Mouse (Mus musculus) forebrain, embryonic 10.5 days (tissue): ENCODE results near the gene Slc52a3. TPM values are rescaled to one million over a fixed set of nuclear protein-coding genes. Genes with fewer than 3 reads are reported as not detected.
"Not testable (repeated sequence)": the region's sequence is repeated elsewhere in the genome, so short reads cannot be mapped to it uniquely, and the experiment has no call there.

ENCODE experiments used
- DNase-seq: peaks from one replicate; pipeline ENCODE4 v3.0.0-alpha.2; 2017; ENCODE audit warnings: low spot score; ENCODE audit errors: extremely low spot score
- H3K27ac ChIP-seq: fragments of 300-500 bp; sonication (generic); 2 replicates; pipeline ENCODE4 v1.5.1; 2016; ENCODE audit warnings: mild to moderate bottlenecking
- H3K27me3 ChIP-seq: fragments of 300-500 bp; sonication (generic); 2 replicates; pipeline ENCODE4 v1.6.1; 2016; ENCODE audit warnings: mild to moderate bottlenecking; ENCODE audit not compliant: poor library complexity, severe bottlenecking
- H3K36me3 ChIP-seq: fragments of 300-500 bp; sonication (generic); replicated peaks from 2 replicates; pipeline ENCODE4 v1.6.1; 2016; ENCODE audit warnings: mild to moderate bottlenecking, moderate library complexity
- H3K4me1 ChIP-seq: fragments of 300-500 bp; sonication (generic); 2 replicates; pipeline ENCODE4 v1.6.1; 2016
- H3K4me3 ChIP-seq: fragments of 300-500 bp; sonication (generic); 2 replicates; pipeline ENCODE4 v1.5.1; 2016; ENCODE audit warnings: mild to moderate bottlenecking, moderate library complexity
- H3K9me3 ChIP-seq: fragments of 300-500 bp; sonication (generic); 2 replicates; pipeline ENCODE4 v1.6.1; 2016; ENCODE audit warnings: mild to moderate bottlenecking, moderate library complexity
- WGBS: fragments of 180-500 bp; shearing (Covaris S2); methylation state at CpG from one replicate; pipeline ENCODE4 v1.1.7; 2016; 5-methylcytosine and 5-hydroxymethylcytosine counted together
- polyA plus RNA-seq: library from polyadenylated mRNA; unstranded; fragments of >200 nt; fragmentation: Nextera tagmentation; extraction: Ambion mirVana; gene quantifications from 2 replicates; pipeline ENCODE4 v1.2.1, GENCODE M21; 2016

Gene Slc52a3
- polyA plus RNA-seq, 1 experiment from 2014 or later, result 0.79 TPM

DNA sequence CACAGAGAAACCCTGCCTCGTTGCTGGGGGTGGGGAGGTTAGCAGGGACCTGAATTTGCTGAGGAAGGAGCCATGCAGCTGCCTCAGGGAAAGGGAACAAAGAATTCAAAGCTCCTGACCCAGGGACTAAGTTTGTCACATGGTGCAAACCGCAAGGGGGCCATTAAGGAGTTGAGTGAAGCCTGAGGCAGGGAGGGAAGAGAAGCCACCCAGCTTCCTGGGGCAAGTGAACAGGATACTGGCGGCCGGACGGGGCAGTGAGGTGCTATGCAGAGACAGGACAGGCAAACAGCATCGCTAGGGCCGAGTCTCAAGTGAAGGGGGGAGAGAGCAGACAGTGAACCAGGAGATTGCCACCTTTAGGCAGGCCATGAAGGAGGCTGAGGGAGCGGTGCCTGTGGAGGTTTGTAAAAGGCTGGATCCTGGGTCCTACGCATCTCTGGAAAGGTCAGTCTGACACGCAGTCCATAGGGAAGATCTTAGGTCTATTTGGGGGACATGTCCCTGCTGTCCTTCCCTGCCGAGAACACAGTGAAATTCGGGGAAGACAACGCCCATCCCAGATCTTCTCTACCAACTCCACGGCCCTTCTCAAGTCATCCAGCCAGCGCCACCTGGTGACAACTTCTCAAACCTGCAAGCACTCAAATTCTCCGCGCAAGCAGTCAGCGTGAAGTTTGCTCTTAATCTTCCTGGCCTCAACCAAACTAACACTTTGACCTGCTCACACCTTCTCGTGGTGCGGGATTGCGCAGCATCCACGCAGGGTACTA, 1.8 kb upstream of the Slc52a3 start:
- 5% methylated on average over 22 of the region's 22 CpGs for WGBS
- H3K36me3 ChIP-seq, result no peaks in the 10 kb centered on the region
- no peaks in the 10 kb centered on the region for H3K9me3 ChIP-seq
- peak overlapping the region; percentile 4; the same call in 1 of the 2 replicates for H3K27ac ChIP-seq
- peak overlapping the region; percentile 33 for H3K4me3 ChIP-seq
- peak; percentile 74 for DNase-seq
- H3K4me1 ChIP-seq, result peaks cover 36% of the 10 kb centered on the region
- H3K27me3 ChIP-seq, result peaks cover 69% of the 10 kb centered on the region

DNA sequence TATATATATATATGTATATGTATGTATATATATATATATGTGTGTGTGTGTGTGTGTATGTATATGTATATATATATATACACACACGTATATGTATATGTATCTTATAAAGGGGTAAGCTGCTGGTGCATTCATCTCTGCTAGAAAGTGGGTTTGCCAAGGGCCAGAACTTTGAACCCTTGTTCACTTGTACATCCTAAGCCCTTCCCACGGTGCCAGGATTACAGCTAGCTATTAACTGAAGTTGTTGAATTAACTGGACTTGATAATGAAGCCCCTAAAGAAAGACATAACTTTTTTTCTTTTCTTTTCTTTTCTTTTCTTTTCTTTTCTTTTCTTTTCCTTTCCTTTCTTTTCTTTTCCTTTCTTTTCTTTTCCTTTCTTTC, 872 bp downstream of the Slc52a3 start:
- H3K36me3 ChIP-seq, H3K4me3 ChIP-seq, H3K27ac ChIP-seq, DNase-seq, H3K9me3 ChIP-seq: not testable (repeated sequence)
- 67% methylated on average over 2 of the region's 2 CpGs for WGBS
- H3K27me3 ChIP-seq, result peaks cover 95% of the 10 kb centered on the region
- peaks cover 36% of the 10 kb centered on the region for H3K4me1 ChIP-seq

DNA sequence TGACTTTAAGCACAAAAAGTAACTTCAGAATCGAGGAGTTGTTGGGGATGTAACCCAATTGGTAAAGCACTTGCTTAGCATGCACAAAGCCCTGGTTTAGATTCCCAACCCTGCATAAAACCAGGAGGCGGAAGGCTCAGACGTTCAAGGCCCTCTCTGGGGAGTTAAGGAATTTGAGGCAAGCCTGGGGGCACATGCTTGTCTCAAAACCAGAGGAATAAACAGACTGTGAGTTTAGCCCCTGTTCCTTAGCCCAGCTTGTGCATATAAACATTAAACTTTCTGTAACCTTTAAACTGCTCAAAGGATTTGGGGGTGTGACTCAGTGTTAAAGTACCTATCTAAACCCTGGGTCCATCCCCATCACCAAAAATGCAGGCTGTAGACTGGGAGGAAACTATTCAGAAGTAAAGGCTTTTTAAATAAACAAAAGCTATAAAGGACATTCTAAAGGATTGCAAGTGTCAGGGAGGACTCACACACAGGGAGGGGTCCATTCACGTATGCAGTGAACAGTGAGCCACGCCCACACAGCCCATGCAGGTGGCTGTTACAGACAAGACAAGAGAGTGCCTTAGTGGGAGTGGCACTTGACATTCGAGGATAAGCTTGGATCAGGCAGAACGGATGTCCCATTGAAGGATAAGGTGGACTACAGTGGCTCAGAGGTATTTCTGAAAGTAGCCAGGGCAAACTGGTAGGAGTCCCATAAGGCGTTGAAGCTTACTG, 1.6 kb downstream of the Slc52a3 start:
- Histone ChIP-seq H3K36me3 (no peaks in the 10 kb centered on the region), H3K4me1 (peaks cover 36% of the 10 kb centered on the region), H3K27me3 (peaks cover 98% of the 10 kb centered on the region), H3K4me3 (no peak overlapping the region), H3K9me3 (no peaks in the 10 kb centered on the region), H3K27ac (no peak overlapping the region)
- no peak for DNase-seq
- WGBS, result 54% methylated on average over 8 of the region's 8 CpGs

DNA sequence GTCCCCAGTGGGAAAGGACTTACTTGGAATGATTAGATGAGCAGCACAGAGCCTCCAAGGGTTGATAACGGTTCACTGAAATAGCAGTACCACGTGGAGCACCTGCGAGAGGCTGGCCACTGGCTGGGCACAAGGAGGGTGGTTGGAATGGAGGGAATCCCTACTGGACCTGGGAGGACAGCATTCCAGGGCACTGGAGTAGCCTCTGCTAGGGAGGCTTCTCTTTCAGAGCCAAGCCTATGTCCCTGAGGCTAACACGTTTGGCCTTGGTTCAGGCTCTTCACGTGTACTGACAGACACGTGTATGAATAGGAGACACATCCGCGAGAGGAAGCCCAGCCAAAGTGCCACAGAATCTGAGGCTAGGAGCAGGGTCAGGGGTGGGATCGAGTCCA, 2.2 kb downstream of the Slc52a3 start:
- H3K4me3 ChIP-seq, result no peak overlapping the region
- H3K36me3 ChIP-seq, result no peaks in the 10 kb centered on the region
- H3K27me3 ChIP-seq, result peaks cover 92% of the 10 kb centered on the region
- peaks cover 36% of the 10 kb centered on the region for H3K4me1 ChIP-seq
- WGBS, result 76% methylated on average over 9 of the region's 9 CpGs
- DNase-seq, result no peak
- H3K9me3 ChIP-seq, result no peaks in the 10 kb centered on the region
- H3K27ac ChIP-seq, result no peak overlapping the region

DNA sequence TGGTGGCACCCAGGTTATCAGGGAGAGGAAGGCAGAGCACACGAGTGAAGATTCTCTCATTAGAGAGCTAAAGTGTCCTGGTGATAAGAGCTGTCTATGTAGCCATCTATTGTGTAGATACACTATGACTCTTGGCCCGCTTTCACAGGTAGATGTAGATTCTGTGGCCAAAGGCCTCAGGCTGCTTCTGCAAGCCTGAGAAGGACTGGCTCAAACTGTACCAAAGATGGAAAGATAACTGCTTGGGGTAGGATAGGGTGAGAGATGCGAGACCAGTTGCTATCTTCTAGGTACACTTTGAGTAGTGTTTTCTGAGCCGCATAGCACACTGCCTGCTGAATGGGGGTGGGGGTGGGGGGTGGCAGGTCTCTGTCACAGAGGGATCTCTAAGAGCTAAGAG, 2.6 kb downstream of the Slc52a3 start:
- H3K27ac ChIP-seq, result no peak overlapping the region
- WGBS, result 71% methylated on average over 4 of the region's 4 CpGs
- H3K9me3 ChIP-seq, result no peaks in the 10 kb centered on the region
- H3K27me3 ChIP-seq, result peaks cover 88% of the 10 kb centered on the region
- no peak for DNase-seq
- no peak overlapping the region for H3K4me3 ChIP-seq
- H3K4me1 ChIP-seq, result peaks cover 36% of the 10 kb centered on the region
- no peaks in the 10 kb centered on the region for H3K36me3 ChIP-seq

DNA sequence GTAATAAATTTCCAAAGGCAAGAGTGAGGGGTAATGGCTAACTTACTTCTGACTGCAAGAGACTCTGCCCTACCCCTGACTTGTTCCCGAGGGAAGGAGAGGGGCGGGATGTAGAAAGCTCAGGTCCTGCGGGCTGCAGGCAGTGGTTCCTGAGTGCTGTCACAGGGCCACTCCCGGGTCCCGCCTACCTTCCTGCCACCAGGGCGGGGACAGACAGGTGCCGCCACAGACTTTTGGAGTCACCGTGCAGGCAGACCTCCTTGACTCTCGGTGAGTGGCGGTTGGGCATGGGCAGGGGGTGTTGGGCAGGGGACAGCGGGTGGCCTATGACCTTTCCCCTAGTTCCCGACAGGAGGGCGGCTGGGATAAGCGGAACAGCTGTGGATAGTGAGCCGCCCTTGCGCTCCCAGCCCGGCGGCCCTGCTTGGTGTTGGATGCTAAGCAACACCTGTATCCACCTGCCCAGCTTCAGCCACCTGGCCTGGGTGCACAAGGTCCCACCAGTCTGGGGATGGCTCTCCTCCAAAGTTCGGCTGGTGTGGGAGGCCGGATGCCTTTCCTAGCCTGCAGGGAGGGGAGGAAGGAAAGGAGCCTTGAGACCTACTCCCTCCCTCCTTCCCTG, 3.5 kb downstream of the Slc52a3 start:
- 4% methylated on average over 20 of the region's 20 CpGs for WGBS
- Histone ChIP-seq H3K4me1 (peaks cover 28% of the 10 kb centered on the region), H3K4me3 (peak overlapping the region; percentile 14), H3K27ac (no peak overlapping the region), H3K27me3 (peaks cover 81% of the 10 kb centered on the region), H3K36me3 (no peaks in the 10 kb centered on the region), H3K9me3 (no peaks in the 10 kb centered on the region)
- no peak for DNase-seq

DNA sequence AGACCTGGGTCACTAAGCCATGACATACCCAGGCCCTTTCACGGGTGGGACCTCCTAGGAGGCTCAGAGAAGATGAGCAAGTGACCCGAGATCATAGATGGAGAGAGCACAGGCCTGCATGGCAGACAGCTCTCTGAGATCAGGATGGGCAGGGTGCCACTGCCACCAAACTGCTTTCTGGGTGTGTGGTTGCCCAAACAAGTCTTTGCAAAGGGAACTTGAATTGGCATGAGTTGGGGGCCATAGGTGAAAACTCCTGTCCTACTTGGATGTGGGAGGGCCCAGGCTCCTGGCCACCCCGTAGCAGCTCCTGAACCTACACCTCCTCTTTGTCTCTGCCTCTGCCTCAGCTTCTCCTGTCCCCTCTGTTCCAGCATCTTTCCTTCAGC, 4.0 kb downstream of the Slc52a3 start:
- no peaks in the 10 kb centered on the region for H3K9me3 ChIP-seq
- 51% methylated on average over 3 of the region's 3 CpGs for WGBS
- DNase-seq, result no peak
- no peak overlapping the region for H3K27ac ChIP-seq
- peaks cover 76% of the 10 kb centered on the region for H3K27me3 ChIP-seq
- H3K36me3 ChIP-seq, result no peaks in the 10 kb centered on the region
- no peak overlapping the region for H3K4me3 ChIP-seq
- peaks cover 25% of the 10 kb centered on the region for H3K4me1 ChIP-seq

DNA sequence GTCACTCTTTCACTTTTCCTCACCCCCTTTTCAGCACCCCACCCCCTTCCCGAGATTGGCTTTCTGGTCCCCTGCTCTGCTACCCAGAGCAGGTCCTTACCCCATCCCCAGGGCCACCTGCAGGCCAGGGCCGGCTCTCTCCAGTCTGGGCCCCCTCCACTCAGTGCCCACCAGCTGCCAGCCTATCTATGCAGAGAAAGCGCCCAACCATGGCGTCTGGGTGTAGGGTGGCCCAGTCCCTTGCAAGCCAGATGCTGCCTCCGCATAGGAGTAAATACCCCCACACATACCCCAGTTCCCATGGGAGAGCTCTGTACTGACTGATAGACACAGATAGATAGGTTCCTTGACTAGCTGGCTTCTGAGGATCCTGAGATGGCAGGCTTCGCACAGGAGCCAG, 4.4 kb downstream of the Slc52a3 start:
- Histone ChIP-seq H3K4me1 (peaks cover 25% of the 10 kb centered on the region), H3K9me3 (no peaks in the 10 kb centered on the region), H3K36me3 (no peaks in the 10 kb centered on the region), H3K27ac (no peak overlapping the region), H3K27me3 (peaks cover 71% of the 10 kb centered on the region), H3K4me3 (no peak overlapping the region)
- no peak for DNase-seq
- 63% methylated on average over 6 of the region's 6 CpGs for WGBS

DNA sequence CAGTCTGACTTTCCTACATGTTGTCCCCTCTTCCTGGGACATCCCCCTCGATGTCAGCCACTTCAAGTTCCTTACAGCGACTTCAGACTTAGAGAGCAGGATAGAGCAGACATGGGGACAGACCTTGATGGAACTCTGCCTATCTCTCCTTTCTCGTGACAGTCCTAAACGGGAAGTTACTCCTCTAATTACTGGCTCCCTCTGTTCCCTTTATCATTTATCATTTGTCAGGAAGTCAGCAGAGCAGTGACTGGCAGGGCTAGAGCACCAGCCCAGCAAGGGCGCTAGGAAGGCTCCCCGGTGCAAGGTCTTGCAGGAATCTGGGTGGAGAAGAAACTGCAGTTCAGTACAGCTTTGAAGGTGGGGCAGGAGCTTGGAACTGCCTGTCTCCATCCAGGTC, 6.2 kb downstream of the Slc52a3 start:
- no peaks in the 10 kb centered on the region for H3K9me3 ChIP-seq
- peaks cover 19% of the 10 kb centered on the region for H3K4me1 ChIP-seq
- H3K4me3 ChIP-seq, result no peak overlapping the region
- no peaks in the 10 kb centered on the region for H3K36me3 ChIP-seq
- H3K27ac ChIP-seq, result no peak overlapping the region
- no peak for DNase-seq
- 84% methylated on average over 6 of the region's 6 CpGs for WGBS
- H3K27me3 ChIP-seq, result peaks cover 53% of the 10 kb centered on the region

DNA sequence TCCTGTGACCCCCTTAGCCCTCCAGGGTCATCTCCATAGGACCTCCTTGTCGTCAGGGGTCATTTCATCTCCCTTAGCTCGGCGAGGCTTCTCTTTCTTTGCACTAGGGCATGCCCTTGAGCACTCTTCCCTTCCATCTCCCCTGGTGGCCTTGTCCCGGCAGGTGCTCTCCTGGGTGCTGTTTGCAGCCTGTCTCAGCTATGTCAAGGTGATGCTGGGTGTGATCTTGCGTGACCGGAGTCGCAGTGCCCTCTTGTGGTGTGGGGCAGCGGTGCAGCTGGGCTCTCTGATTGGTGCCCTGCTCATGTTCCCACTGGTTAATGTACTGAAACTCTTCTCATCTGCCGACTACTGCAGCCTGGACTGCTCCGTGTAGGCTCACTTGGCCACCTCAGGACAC, 11.5 kb downstream of the Slc52a3 start:
- WGBS, result 60% methylated on average over 10 of the region's 10 CpGs
- DNase-seq, result no peak
- Histone ChIP-seq H3K4me3 (no peak overlapping the region), H3K27me3 (peaks cover under 1% of the 10 kb centered on the region; the same call in 1 of the 2 replicates), H3K36me3 (no peaks in the 10 kb centered on the region), H3K27ac (no peak overlapping the region), H3K4me1 (peaks cover 22% of the 10 kb centered on the region), H3K9me3 (no peaks in the 10 kb centered on the region)

DNA sequence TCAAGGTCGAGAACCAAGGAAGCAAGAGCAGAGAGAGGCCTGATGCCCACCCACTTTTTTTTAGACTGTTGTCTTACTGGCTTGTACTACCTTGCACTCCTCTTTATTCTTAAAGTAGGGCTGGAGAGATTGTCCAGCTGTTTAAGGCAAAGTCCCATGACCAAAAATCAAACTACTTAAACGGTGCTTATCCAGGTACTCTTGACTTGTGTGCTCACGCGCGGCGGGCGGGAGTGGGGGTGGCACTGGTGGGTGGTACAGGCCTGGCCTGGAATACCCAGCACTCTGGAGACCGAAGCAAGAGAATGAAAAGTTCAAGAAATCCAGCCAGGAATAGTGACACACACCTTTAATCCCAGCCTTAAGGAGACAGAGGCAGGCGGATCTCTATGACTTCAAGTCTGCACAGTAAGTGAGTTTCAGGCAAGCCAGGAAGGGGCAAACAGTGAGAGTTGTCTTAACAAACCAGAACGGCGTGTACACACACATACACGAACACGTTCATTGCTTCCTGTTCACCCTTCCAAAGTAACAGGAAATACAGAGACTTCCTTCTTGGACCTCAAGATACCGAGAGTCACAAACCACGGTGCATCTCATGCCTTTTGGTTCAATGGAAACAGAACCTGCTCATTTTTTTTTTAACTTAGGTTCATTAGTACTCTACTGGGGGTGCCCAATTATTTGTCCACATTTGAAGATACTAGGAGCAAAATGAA, 12.9 kb downstream of the Slc52a3 start:
- H3K27ac ChIP-seq, result no peak overlapping the region
- no peaks in the 10 kb centered on the region for H3K27me3 ChIP-seq
- no peaks in the 10 kb centered on the region for H3K9me3 ChIP-seq
- H3K4me1 ChIP-seq, result peaks cover 22% of the 10 kb centered on the region
- no peak for DNase-seq
- no peaks in the 10 kb centered on the region for H3K36me3 ChIP-seq
- H3K4me3 ChIP-seq, result no peak overlapping the region
- 91% methylated on average over 15 of the region's 15 CpGs for WGBS

DNA sequence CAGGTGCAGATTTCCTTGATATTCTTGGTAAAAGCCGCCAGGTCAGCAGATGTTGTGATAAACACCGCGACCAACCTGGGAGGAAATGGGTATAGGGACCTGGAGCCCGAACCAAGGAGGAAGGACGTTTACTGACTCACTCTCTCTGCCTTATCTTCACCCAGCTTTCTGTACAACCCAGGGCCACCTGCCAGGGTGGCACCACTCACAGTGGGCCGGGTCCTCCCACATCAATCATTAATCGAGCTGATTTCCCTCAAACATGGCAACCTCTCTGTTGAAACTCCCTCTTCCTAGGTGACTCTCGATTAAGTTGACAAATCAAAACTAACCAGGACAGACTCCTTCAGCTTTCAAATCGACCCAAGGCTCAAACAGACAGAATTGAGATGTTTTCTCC, 13.9 kb downstream of the Slc52a3 start:
- no peak for DNase-seq
- H3K4me3 ChIP-seq, result no peak overlapping the region
- no peaks in the 10 kb centered on the region for H3K9me3 ChIP-seq
- peaks cover 22% of the 10 kb centered on the region for H3K4me1 ChIP-seq
- no peak overlapping the region for H3K27ac ChIP-seq
- 85% methylated on average over 9 of the region's 9 CpGs for WGBS
- no peaks in the 10 kb centered on the region for H3K27me3 ChIP-seq
- no peaks in the 10 kb centered on the region for H3K36me3 ChIP-seq
